Comparison of ENCODE assay signal across 7 mouse cellular contexts in genomic region chr11:68399548-68400020, GRCm38 (mm10). TPM values are rescaled to one million over a fixed set of nuclear protein-coding genes. Genes with fewer than 3 reads are reported as not detected.
DNase-seq lines count a peak whose midpoint lies in the region; ATAC-seq lines count a peak whose summit lies in the region.

No protein-coding gene starts in this region.

- H3K4me3 ChIP-seq in embryonic facial prominence, embryonic 15.5 days (replicated peaks), result peak overlapping the region; percentile 45
- H3K4me3 ChIP-seq in hindbrain, embryonic 14.5 days (replicated peaks; ENCODE audit: low read length), result peak overlapping the region; percentile 50
- peak overlapping the region; percentile 18; the same call in 1 of the 2 replicates for H3K4me3 ChIP-seq in liver, embryonic 15.5 days (replicated peaks)
- H3K4me3 ChIP-seq in stomach, embryonic 16.5 days (replicated peaks; ENCODE audit: low read length), result peak overlapping the region; percentile 53

- H3K27ac ChIP-seq in embryonic facial prominence, embryonic 15.5 days (replicated peaks), result no peak overlapping the region
- H3K27ac ChIP-seq in hindbrain, embryonic 14.5 days, result no peak overlapping the region
- no peak overlapping the region for H3K27ac ChIP-seq in liver, embryonic 15.5 days (replicated peaks)
- no peak overlapping the region for H3K27ac ChIP-seq in stomach, embryonic 16.5 days (ENCODE audit: low read length)

- under 1% methylated on average over 46 of the region's 47 CpGs for WGBS in embryonic facial prominence, embryonic 15.5 days
- under 1% methylated on average over 42 of the region's 47 CpGs for WGBS in hindbrain, embryonic 14.5 days
- WGBS in liver, embryonic 15.5 days (ENCODE audit: insufficient replicate concordance), result 2% methylated on average over 47 of the region's 47 CpGs
- WGBS in stomach, embryonic 16.5 days, result 2% methylated on average over 47 of the region's 47 CpGs

- H3K4me2 ChIP-seq in embryonic facial prominence, embryonic 15.5 days (replicated peaks), result peak overlapping the region; percentile 94
- H3K4me2 ChIP-seq in hindbrain, embryonic 14.5 days (replicated peaks), result peak overlapping the region; percentile 94
- H3K4me2 ChIP-seq in liver, embryonic 15.5 days, result peak overlapping the region; percentile 54
- peak overlapping the region; percentile 96 for H3K4me2 ChIP-seq in stomach, embryonic 16.5 days (ENCODE audit: low read depth, low read length)

- DNase-seq in right cerebral cortex, adult 18-20 months, result peak; percentile 25
- no peak for DNase-seq in right cerebral cortex, postnatal 36 days (ENCODE audit: low spot score in 2 of 2)
- DNase-seq in hindbrain, embryonic 14.5 days (ENCODE audit: low spot score), result peak; percentile 60

- peaks cover 75% of the 10 kb centered on the region for H3K27me3 ChIP-seq in embryonic facial prominence, embryonic 15.5 days
- H3K27me3 ChIP-seq in hindbrain, embryonic 14.5 days (ENCODE audit: control insufficient read depth, insufficient read depth, low read length), result peaks cover 74% of the 10 kb centered on the region
- H3K27me3 ChIP-seq in liver, embryonic 15.5 days, result peaks cover 98% of the 10 kb centered on the region
- H3K27me3 ChIP-seq in stomach, embryonic 16.5 days (ENCODE audit: control insufficient read depth, insufficient read depth, low read length), result peaks cover 26% of the 10 kb centered on the region

- H3K9ac ChIP-seq in embryonic facial prominence, embryonic 15.5 days, result peak overlapping the region; percentile 28
- H3K9ac ChIP-seq in hindbrain, embryonic 14.5 days, result peak overlapping the region; percentile 62
- no peak overlapping the region for H3K9ac ChIP-seq in liver, embryonic 15.5 days
- peak overlapping the region; percentile 71 for H3K9ac ChIP-seq in stomach, embryonic 16.5 days (ENCODE audit: low read length)

- ATAC-seq in embryonic facial prominence, embryonic 15.5 days (ENCODE audit: insufficient number of reproducible peaks, low FRiP score, low TSS enrichment, low read depth), result peak; percentile 11
- peak; percentile 87 for ATAC-seq in hindbrain, embryonic 14.5 days (ENCODE audit: low FRiP score)
- ATAC-seq in liver, embryonic 15.5 days (ENCODE audit: insufficient read depth), result no peak
- ATAC-seq in stomach, embryonic 16.5 days (ENCODE audit: insufficient read depth, low FRiP score), result no peak; the same call in 1 of the 2 replicates
- ATAC-seq in megakaryocyte, adult 5-6 weeks (ENCODE audit: poor library complexity, severe bottlenecking), result no peak

- no peaks in the 10 kb centered on the region for H3K9me3 ChIP-seq in embryonic facial prominence, embryonic 15.5 days (replicated peaks)
- H3K9me3 ChIP-seq in hindbrain, embryonic 14.5 days (ENCODE audit: control insufficient read depth, low read length), result no peaks in the 10 kb centered on the region
- no peaks in the 10 kb centered on the region for H3K9me3 ChIP-seq in liver, embryonic 15.5 days (replicated peaks)
- no peaks in the 10 kb centered on the region for H3K9me3 ChIP-seq in stomach, embryonic 16.5 days (replicated peaks; ENCODE audit: control insufficient read depth, low read length)

- H3K36me3 ChIP-seq in embryonic facial prominence, embryonic 15.5 days, result no peaks in the 10 kb centered on the region
- H3K36me3 ChIP-seq in hindbrain, embryonic 14.5 days (replicated peaks; ENCODE audit: control insufficient read depth, insufficient read depth), result no peaks in the 10 kb centered on the region
- H3K36me3 ChIP-seq in liver, embryonic 15.5 days (replicated peaks), result no peaks in the 10 kb centered on the region
- H3K36me3 ChIP-seq in stomach, embryonic 16.5 days (ENCODE audit: control insufficient read depth, insufficient read depth, low read length), result no peaks in the 10 kb centered on the region

- peaks cover 18% of the 10 kb centered on the region for H3K4me1 ChIP-seq in embryonic facial prominence, embryonic 15.5 days
- H3K4me1 ChIP-seq in hindbrain, embryonic 14.5 days (replicated peaks; ENCODE audit: control insufficient read depth, insufficient read depth, low read length), result peaks cover 13% of the 10 kb centered on the region; the same call in 1 of the 2 replicates
- 0 out of 2 replicates have a peak, but pooled peaks cover 2% of the 10 kb centered on the region for H3K4me1 ChIP-seq in liver, embryonic 15.5 days (replicated peaks)
- H3K4me1 ChIP-seq in stomach, embryonic 16.5 days (ENCODE audit: control insufficient read depth, insufficient read depth, low read length), result 0 out of 2 replicates have a peak, but pooled peaks cover 4% of the 10 kb centered on the region

RNA-seq across cellular contexts. Expression of gene Ntn1, which starts 1.0 kb away (rescaled TPM):
- 12.5 and 15.8 TPM in 2 replicates for polyA plus RNA-seq in embryonic facial prominence, embryonic 15.5 days (2015; fragmentation: Nextera tagmentation; extraction: Ambion mirVana)
- 13.1 and 14.1 TPM in 2 replicates for polyA plus RNA-seq in hindbrain, embryonic 14.5 days (2014; fragmentation: Nextera tagmentation; extraction: Ambion mirVana)
- 0.15 and 0.25 TPM in 2 replicates for polyA plus RNA-seq in liver, embryonic 15.5 days (2015; fragmentation: Nextera tagmentation; extraction: Ambion mirVana)
- polyA plus RNA-seq in stomach, embryonic 16.5 days (2015; fragmentation: Nextera tagmentation; extraction: Ambion mirVana), result 11.3 and 13.5 TPM in 2 replicates
- total RNA-seq in megakaryocyte, adult 5-6 weeks (2015), result not detected in 2 replicates
- 0.08 TPM in 1 of 2 replicates, not detected in the other for total RNA-seq in megakaryocyte, adult 5-6 weeks (2017)

RNA-seq across cellular contexts. Expression of gene Pik3r5, which starts 32.3 kb away (rescaled TPM):
- 0.55 and 1.0 TPM in 2 replicates for polyA plus RNA-seq in embryonic facial prominence, embryonic 15.5 days (2015; fragmentation: Nextera tagmentation; extraction: Ambion mirVana)
- 0.37 and 1.2 TPM in 2 replicates for polyA plus RNA-seq in hindbrain, embryonic 14.5 days (2014; fragmentation: Nextera tagmentation; extraction: Ambion mirVana)
- 0.78 and 0.83 TPM in 2 replicates for polyA plus RNA-seq in liver, embryonic 15.5 days (2015; fragmentation: Nextera tagmentation; extraction: Ambion mirVana)
- polyA plus RNA-seq in stomach, embryonic 16.5 days (2015; fragmentation: Nextera tagmentation; extraction: Ambion mirVana), result 0.65 and 0.79 TPM in 2 replicates
- total RNA-seq in megakaryocyte, adult 5-6 weeks (2015), result 55.3 and 61.8 TPM in 2 replicates
- total RNA-seq in megakaryocyte, adult 5-6 weeks (2017), result 37.0 and 40.8 TPM in 2 replicates

Comparison
In these comparisons a context has a peak if more than half of its experiments do, and no peak if none do; other contexts are left out.
1. DNase-seq: peak in right cerebral cortex, adult 18-20 months (single experiment) and hindbrain, embryonic 14.5 days (single experiment); none in right cerebral cortex, postnatal 36 days (0 of 2).
2. ATAC-seq: peak in embryonic facial prominence, embryonic 15.5 days (single experiment) and hindbrain, embryonic 14.5 days (single experiment); none in liver, embryonic 15.5 days (single experiment), stomach, embryonic 16.5 days (single experiment) and megakaryocyte, adult 5-6 weeks (single experiment).
3. Peak in every context shown above with its lines, with median percentiles within 50 percentile points of each other: H3K4me2 ChIP-seq and H3K4me3 ChIP-seq.